Mouse (Mus musculus) gastrocnemius, postnatal 25 days (tissue): ENCODE results near the gene Ripply1. TPM values are rescaled to one million over a fixed set of nuclear protein-coding genes. Genes with fewer than 3 reads are reported as not detected.
"Not testable (repeated sequence)": the region's sequence is repeated elsewhere in the genome, so short reads cannot be mapped to it uniquely, and the experiment has no call there.

ENCODE experiments used
- DNase-seq: peaks from one replicate; pipeline ENCODE4 v3.0.0; 2022
- total RNA-seq, 2 experiments: library from RNA; stranded (reverse); gene quantifications; 1 replicate in 1 of 2; 2 replicates in 1 of 2; pipeline ENCODE4 v1.2.3; 2021

Ripply1 gene
- total RNA-seq, 2 experiments from 2014 or later: not detected

DNA sequence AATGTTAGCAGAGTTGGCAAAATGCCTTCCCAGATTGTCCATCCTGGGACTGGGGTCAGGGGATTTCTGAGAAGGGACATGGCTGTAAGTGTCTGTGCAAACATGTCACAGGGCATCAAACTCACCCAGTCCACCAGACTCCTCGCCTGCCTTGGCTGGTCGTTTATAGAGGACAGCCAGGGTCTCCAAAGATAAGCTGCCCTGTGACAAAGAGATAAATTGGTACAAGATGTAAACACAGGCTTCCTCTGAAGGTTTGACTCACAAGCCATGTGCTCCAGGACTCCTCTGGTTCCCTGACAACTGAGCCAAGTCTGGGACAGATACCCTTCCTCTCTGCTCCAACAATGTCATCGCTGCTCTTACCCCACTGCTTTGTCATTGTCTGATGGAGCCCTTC lies 1.2 kb downstream of the Ripply1 start:
- no peak for DNase-seq

DNA sequence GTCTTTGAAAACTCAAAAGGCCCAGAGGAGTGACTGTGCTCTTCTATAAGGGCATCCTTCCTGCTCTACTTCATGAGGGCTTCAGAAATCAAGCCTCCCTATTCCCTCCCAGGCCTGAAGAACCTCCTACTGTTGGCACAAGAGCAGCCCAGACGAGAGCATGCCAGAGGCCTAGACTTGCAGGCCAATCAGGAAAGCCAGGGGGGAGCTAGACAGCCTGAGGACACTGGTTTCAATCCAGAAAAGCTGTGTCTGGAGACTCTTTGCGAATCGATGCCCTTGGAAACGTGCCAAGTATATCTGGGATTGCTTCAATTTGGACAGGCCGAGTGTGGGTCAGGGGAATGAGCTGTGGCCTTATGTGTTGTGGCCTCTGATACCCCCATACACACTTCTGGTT lies 2.8 kb downstream of the Ripply1 start:
- no peak for DNase-seq

DNA sequence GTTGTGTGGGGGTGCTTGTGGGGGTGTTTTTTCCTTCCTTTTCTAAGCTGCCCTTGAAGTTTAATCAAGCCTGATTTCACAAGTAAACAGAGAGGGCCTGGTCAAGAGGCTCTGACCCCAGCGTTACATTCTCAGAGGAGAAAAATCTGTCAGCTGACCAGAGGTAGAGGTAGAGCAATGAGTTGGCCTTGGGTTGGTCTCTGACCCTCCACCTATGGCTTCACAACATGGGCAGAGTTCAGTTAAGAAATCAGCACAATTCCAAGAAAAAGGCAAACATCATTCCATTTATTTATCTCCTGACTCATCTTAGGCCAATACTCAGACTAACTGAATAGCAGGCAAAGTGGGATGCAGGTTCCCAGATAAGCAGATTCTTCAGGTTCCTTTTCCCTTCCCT lies 3.3 kb downstream of the Ripply1 start:
- no peak for DNase-seq

- no peak for DNase-seq
Observed at GRCm38 (mm10) chrX:139777357-139777756, 4.8 kb downstream of the Ripply1 start.

DNA sequence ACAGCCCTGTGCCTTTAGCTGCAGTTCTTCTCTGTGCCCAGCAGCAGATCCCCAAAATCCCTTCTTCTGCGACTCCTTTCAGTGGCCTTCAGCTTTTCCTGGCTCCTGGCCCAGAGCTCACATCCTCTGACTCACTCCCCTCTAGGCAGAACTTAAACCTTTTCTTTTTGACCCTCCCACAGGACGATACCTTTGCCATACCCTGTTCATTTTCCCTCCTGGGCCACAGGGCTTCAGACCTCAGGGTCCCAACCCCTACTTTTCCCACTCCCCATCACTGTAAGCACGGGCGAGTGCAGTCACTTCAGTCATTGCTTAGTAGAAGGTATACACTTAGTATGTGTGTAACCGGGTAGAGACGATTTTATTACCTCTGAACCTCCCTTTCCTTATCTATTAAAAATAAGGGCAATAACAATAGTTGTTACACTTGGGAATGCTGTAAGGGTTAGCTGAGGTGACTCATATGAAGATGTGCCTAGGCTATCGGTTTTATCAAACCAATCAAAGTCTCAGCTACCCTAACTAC lies 7.0 kb downstream of the Ripply1 start:
- no peak for DNase-seq

GRCm38 (mm10) chrX:139774309-139775083 lies 7.7 kb downstream of the Ripply1 start:
- no peak for DNase-seq

GRCm38 (mm10) chrX:139769975-139770637 lies 12.0 kb downstream of the Ripply1 start:
- DNase-seq: no peak

GRCm38 (mm10) chrX:139762546-139762945 lies 19.6 kb downstream of the Ripply1 start:
- DNase-seq: no peak

DNA sequence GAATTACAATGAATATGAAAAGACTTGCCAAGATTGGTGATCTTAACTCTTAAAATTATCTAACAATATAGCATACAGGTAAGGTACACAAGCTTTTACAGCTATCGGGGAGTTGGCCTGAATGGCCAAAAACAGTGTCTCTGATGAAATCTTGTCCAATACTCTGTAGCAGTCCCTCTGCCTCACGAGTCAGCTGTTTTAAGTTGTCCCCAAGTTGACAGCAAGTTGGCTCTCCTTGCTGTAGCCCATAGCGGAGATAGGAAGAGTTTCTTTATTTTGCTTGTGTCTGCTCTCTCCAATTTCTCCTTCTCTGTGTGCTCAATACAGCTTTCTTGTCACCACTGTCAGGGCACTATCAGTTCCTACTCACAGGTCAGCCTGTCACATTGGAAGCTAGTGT lies 23.5 kb downstream of the Ripply1 start:
- DNase-seq: not testable (repeated sequence)

GRCm38 (mm10) chrX:139751855-139752254 lies 30.3 kb downstream of the Ripply1 start:
- DNase-seq: no peak

GRCm38 (mm10) chrX:139737066-139737465 lies 45.1 kb downstream of the Ripply1 start:
- DNase-seq: no peak

DNA sequence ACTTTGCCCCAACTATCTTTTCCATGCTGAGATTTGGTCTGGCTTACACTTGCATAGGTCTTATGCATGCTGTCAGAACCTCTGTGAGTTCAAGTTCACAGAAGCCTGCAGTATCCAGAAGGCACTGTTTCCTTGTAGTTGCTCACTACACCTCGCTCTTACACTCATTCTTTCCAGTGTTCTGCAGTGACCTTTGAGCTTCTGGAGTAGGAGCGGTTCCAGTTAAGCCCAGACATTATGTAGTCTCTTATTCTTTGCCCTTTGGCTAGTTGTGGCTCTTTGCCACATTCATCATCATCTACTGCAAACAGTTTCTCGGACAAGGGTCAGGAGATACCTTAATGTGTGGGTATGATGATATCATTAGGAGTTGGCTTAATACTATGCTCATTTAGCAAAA lies 51.6 kb downstream of the Ripply1 start:
- no peak for DNase-seq

Other genes starting within 250 kb of the Ripply1 start
- 10 to 100 TPM; 16.8 to 17.1 TPM for gene Rnf128, start 219.0 kb downstream of the Ripply1 start, total RNA-seq
- 1 to 10 TPM; 3.1 to 3.5 TPM for gene Tbc1d8b, start 97.4 kb downstream of the Ripply1 start, total RNA-seq
- gene Gm15013, start 67.9 kb downstream of the Ripply1 start, total RNA-seq: not detected
- not detected for gene Cldn2, start 18.5 kb upstream of the Ripply1 start, total RNA-seq
- gene Morc4, start 89.3 kb upstream of the Ripply1 start, total RNA-seq: 1 to 10 TPM; 5.1 to 6.1 TPM
- 1 to 10 TPM; 5.3 to 5.8 TPM for gene Rbm41, start 216.2 kb upstream of the Ripply1 start, total RNA-seq